Mouse (Mus musculus) liver, embryonic 12.5 days (tissue): ENCODE measurements at regions not wholly inside any gene's neighbourhood (a gene's known extent, or its start where the extent isn't known, plus 50 kb on each side); places are given as distances from the start of the nearest gene placed in this dataset.

ENCODE experiments used
- ATAC-seq: fragments of 200-750 bp; cut with Nextera tagmentation; 2 replicates; pipeline ENCODE4 v1.8.0; 2017; ENCODE audit warnings: moderate number of reproducible peaks, mild to moderate bottlenecking, moderate library complexity
- H3K27ac ChIP-seq: fragments of 300-500 bp; sonication (generic); 2 replicates; pipeline ENCODE4 v1.5.1; 2016; ENCODE audit warnings: mild to moderate bottlenecking
- H3K27me3 ChIP-seq: fragments of 300-500 bp; sonication (generic); replicated peaks from 2 replicates; pipeline ENCODE4 v1.6.1; 2016; ENCODE audit warnings: mild to moderate bottlenecking, moderate library complexity
- H3K36me3 ChIP-seq: fragments of 300-500 bp; sonication (generic); 2 replicates; pipeline ENCODE4 v1.6.1; 2016; ENCODE audit warnings: mild to moderate bottlenecking, moderate library complexity
- H3K4me1 ChIP-seq: fragments of 300-500 bp; sonication (generic); 2 replicates; pipeline ENCODE4 v1.6.1; 2016
- H3K4me2 ChIP-seq: fragments of 300-500 bp; sonication (generic); 2 replicates; pipeline ENCODE4 v1.6.1; 2016; ENCODE audit warnings: mild to moderate bottlenecking, moderate library complexity
- H3K4me3 ChIP-seq: fragments of 300-500 bp; sonication (generic); 2 replicates; pipeline ENCODE4 v1.5.1; 2016; ENCODE audit warnings: mild to moderate bottlenecking, moderate library complexity
- H3K9ac ChIP-seq: fragments of 300-500 bp; sonication (generic); 2 replicates; pipeline ENCODE4 v1.6.1; 2016; ENCODE audit warnings: mild to moderate bottlenecking, moderate library complexity
- H3K9me3 ChIP-seq: fragments of 300-500 bp; sonication (generic); replicated peaks from 2 replicates; pipeline ENCODE4 v1.6.1; 2016; ENCODE audit warnings: mild to moderate bottlenecking, moderate library complexity
- WGBS: fragments of 180-500 bp; shearing (Covaris S2); methylation state at CpG from one replicate; pipeline ENCODE4 v1.1.7; 2016; ENCODE audit not compliant: insufficient replicate concordance; 5-methylcytosine and 5-hydroxymethylcytosine counted together

- no peak overlapping the region for H3K27ac ChIP-seq
- 68% methylated on average over 6 of the region's 6 CpGs for WGBS
- H3K4me1 ChIP-seq = no peaks in the 10 kb centered on the region
- no peaks in the 10 kb centered on the region for H3K36me3 ChIP-seq
- no peak for ATAC-seq
- no peak overlapping the region for H3K4me3 ChIP-seq
- no peaks in the 10 kb centered on the region for H3K9me3 ChIP-seq
- no peak overlapping the region for H3K4me2 ChIP-seq
- no peaks in the 10 kb centered on the region for H3K27me3 ChIP-seq
- H3K9ac ChIP-seq = no peak overlapping the region
Observed at GRCm38 (mm10) chr13:57365096-57365495, 469.3 kb upstream of the Trpc7 start.

GRCm38 (mm10) chr13:57364396-57364795 is 468.6 kb upstream of the Trpc7 start:
- Histone ChIP-seq H3K4me1 (no peaks in the 10 kb centered on the region), H3K36me3 (no peaks in the 10 kb centered on the region), H3K27ac (no peak overlapping the region), H3K4me2 (no peak overlapping the region), H3K9me3 (no peaks in the 10 kb centered on the region), H3K9ac (no peak overlapping the region), H3K4me3 (no peak overlapping the region), H3K27me3 (no peaks in the 10 kb centered on the region)
- WGBS = 76% methylated on average over 2 of the region's 2 CpGs
- ATAC-seq = no peak

DNA sequence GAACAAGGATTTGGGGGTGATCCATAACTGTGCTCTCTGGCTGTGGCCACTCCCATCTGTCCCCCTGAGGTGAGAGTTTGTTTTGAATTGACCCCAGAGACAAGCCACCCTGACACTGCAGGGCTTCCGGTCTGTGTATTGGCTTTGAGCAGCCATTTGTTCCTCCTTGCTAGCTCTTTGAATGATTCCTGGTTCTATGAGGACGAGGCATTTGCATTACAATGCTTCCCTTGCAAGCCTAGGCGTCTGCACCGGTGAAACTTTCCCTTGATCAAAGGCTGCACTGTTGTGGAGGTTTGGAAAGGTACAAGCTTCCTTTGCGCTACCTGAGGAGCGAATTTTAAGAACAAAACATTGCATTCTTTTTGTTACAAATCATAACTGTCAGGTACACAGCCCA is 466.8 kb upstream of the Trpc7 start:
- no peak overlapping the region for H3K9ac ChIP-seq
- H3K27ac ChIP-seq = no peak overlapping the region
- no peak for ATAC-seq
- no peak overlapping the region for H3K4me3 ChIP-seq
- no peaks in the 10 kb centered on the region for H3K4me1 ChIP-seq
- H3K4me2 ChIP-seq = no peak overlapping the region
- 19% methylated on average over 6 of the region's 6 CpGs for WGBS
- H3K9me3 ChIP-seq = no peaks in the 10 kb centered on the region
- H3K36me3 ChIP-seq = no peaks in the 10 kb centered on the region
- no peaks in the 10 kb centered on the region for H3K27me3 ChIP-seq

DNA sequence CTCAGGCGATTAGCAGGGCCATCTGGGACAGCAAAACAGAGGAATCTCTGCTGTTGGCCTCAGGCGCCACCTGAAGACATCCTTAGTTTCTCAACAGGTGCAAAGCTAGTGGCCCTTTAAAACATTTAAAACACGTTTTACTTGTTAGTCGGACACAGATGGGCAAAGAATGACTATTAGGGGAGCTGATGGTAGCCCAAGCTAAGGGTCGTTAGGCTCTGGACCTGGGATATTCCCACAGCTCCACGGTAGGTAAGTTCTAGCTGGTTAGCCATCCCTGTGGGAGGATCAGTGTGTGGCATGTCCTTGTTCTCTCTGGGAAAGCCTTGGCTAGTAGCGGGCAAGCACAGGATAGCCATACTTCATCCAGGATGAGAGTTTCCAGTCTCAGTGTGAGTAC is 465.5 kb upstream of the Trpc7 start:
- 58% methylated on average over 7 of the region's 7 CpGs for WGBS
- H3K9ac ChIP-seq = no peak overlapping the region
- no peaks in the 10 kb centered on the region for H3K36me3 ChIP-seq
- no peaks in the 10 kb centered on the region for H3K27me3 ChIP-seq
- H3K4me2 ChIP-seq = no peak overlapping the region
- no peak for ATAC-seq
- no peak overlapping the region for H3K4me3 ChIP-seq
- H3K4me1 ChIP-seq = no peaks in the 10 kb centered on the region
- H3K27ac ChIP-seq = no peak overlapping the region
- H3K9me3 ChIP-seq = no peaks in the 10 kb centered on the region

- Histone ChIP-seq H3K9ac (no peak overlapping the region), H3K27ac (no peak overlapping the region), H3K27me3 (no peaks in the 10 kb centered on the region), H3K4me3 (no peak overlapping the region), H3K36me3 (no peaks in the 10 kb centered on the region), H3K4me1 (no peaks in the 10 kb centered on the region), H3K4me2 (no peak overlapping the region), H3K9me3 (no peaks in the 10 kb centered on the region)
- no peak for ATAC-seq
- 63% methylated on average over 7 of the region's 7 CpGs for WGBS
Observed at GRCm38 (mm10) chr13:57354606-57355005, 458.8 kb upstream of the Trpc7 start.

DNA sequence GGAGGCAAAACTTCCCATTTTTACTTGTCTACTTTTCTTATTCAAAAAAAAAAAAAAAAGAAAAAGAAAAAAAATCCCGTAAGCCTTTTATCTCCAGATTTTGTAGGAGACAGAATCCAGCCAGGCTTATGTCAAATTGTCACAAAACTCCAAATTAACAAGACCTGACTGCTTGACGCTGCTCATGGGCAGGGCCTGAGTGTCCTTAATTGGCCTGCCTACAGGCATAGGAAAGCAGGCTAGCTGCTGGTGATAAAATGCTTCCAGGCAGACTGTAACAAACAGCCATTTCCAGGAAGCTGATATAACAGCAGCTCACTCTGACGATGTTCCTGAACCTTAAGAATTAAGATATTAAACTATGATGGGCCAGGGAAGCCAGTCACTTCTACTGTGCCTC is 458.2 kb upstream of the Trpc7 start:
- ATAC-seq = no peak
- no peak overlapping the region for H3K9ac ChIP-seq
- no peak overlapping the region for H3K27ac ChIP-seq
- no peaks in the 10 kb centered on the region for H3K36me3 ChIP-seq
- 44% methylated on average over 3 of the region's 3 CpGs for WGBS
- no peaks in the 10 kb centered on the region for H3K27me3 ChIP-seq
- no peak overlapping the region for H3K4me3 ChIP-seq
- no peaks in the 10 kb centered on the region for H3K9me3 ChIP-seq
- H3K4me2 ChIP-seq = no peak overlapping the region
- no peaks in the 10 kb centered on the region for H3K4me1 ChIP-seq

- Histone ChIP-seq H3K27ac (no peak overlapping the region), H3K4me2 (no peak overlapping the region), H3K4me1 (no peaks in the 10 kb centered on the region), H3K9me3 (no peaks in the 10 kb centered on the region), H3K36me3 (no peaks in the 10 kb centered on the region), H3K4me3 (no peak overlapping the region), H3K27me3 (no peaks in the 10 kb centered on the region), H3K9ac (no peak overlapping the region)
- no peak for ATAC-seq
- 76% methylated on average over 2 of the region's 2 CpGs for WGBS
Observed at GRCm38 (mm10) chr13:57350828-57351227, 455.0 kb upstream of the Trpc7 start.

GRCm38 (mm10) chr13:57338676-57339075 is 442.9 kb upstream of the Trpc7 start:
- Histone ChIP-seq H3K9me3 (no peaks in the 10 kb centered on the region), H3K27ac (no peak overlapping the region), H3K9ac (no peak overlapping the region), H3K4me2 (no peak overlapping the region), H3K27me3 (no peaks in the 10 kb centered on the region), H3K36me3 (no peaks in the 10 kb centered on the region), H3K4me1 (no peaks in the 10 kb centered on the region), H3K4me3 (no peak overlapping the region)
- no peak for ATAC-seq
- 69% methylated on average over 6 of the region's 6 CpGs for WGBS

DNA sequence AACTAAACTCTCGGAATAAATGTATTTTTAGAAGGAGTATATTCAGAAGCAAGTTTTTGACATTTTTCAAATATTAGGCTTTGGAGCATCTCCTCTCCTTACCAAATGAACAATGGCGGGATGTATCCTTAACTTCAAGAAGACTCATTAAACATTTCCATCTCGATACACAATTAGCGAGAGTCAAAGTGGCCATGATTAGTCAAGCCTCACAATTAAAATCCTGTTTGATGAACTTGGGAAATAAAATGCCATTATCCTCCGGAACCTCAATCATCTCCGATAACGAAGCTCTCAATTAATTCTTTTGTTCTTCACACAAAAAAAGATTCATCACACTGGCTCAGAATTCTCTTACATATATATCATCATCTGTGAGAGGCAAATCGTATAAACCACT is 440.8 kb upstream of the Trpc7 start:
- Histone ChIP-seq H3K27me3 (no peaks in the 10 kb centered on the region), H3K27ac (no peak overlapping the region), H3K4me3 (no peak overlapping the region), H3K4me2 (no peak overlapping the region), H3K9me3 (no peaks in the 10 kb centered on the region), H3K4me1 (no peaks in the 10 kb centered on the region), H3K36me3 (no peaks in the 10 kb centered on the region), H3K9ac (no peak overlapping the region)
- 78% methylated on average over 8 of the region's 8 CpGs for WGBS
- no peak for ATAC-seq

GRCm38 (mm10) chr13:57332976-57333375 is 437.2 kb upstream of the Trpc7 start:
- Histone ChIP-seq H3K36me3 (no peaks in the 10 kb centered on the region), H3K4me3 (no peak overlapping the region), H3K9me3 (no peaks in the 10 kb centered on the region), H3K4me2 (no peak overlapping the region), H3K9ac (no peak overlapping the region), H3K27ac (no peak overlapping the region), H3K4me1 (no peaks in the 10 kb centered on the region), H3K27me3 (no peaks in the 10 kb centered on the region)
- ATAC-seq = no peak
- 64% methylated on average over 5 of the region's 5 CpGs for WGBS

- no peak overlapping the region for H3K27ac ChIP-seq
- H3K4me1 ChIP-seq = no peaks in the 10 kb centered on the region
- no peak for ATAC-seq
- no peaks in the 10 kb centered on the region for H3K9me3 ChIP-seq
- no peak overlapping the region for H3K9ac ChIP-seq
- no peaks in the 10 kb centered on the region for H3K36me3 ChIP-seq
- no peak overlapping the region for H3K4me2 ChIP-seq
- H3K4me3 ChIP-seq = no peak overlapping the region
- 41% methylated on average over 5 of the region's 5 CpGs for WGBS
- no peaks in the 10 kb centered on the region for H3K27me3 ChIP-seq
Observed at GRCm38 (mm10) chr13:57331868-57332267, 436.1 kb upstream of the Trpc7 start.

DNA sequence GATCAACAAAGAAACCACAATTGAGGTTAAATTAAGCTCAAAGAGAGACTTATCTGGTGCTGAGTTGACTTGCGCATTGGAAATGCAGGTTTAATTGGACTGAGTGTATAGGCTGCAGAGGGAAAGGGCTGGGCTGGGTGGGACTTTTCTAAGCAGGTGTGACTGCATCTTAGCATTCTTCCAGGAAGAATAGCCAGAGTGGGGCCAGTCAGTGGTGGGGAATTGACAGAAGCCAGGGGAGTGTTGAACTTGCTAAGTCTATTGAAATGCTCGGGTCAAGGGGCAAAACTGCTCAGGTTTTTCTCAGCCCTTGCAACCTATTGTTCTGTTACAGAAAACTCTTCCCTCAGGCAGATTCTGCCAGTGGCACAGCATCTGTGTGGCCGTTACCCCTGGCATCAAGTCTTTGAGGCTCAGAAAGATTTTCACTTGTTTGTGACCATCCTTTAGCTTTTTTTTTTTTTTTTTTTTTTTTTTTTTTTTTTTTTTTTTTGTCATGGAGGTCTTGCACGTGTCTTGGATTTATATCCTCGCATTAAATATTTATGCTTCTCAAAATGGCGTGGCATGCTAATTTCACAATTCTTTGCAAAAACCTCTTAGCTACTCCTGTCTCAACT is 429.6 kb upstream of the Trpc7 start:
- Histone ChIP-seq H3K27ac (no peak overlapping the region), H3K27me3 (no peaks in the 10 kb centered on the region), H3K4me1 (no peaks in the 10 kb centered on the region), H3K9ac (no peak overlapping the region), H3K36me3 (no peaks in the 10 kb centered on the region), H3K4me3 (no peak overlapping the region), H3K9me3 (no peaks in the 10 kb centered on the region), H3K4me2 (no peak overlapping the region)
- no peak for ATAC-seq
- 62% methylated on average over 6 of the region's 6 CpGs for WGBS

- Histone ChIP-seq H3K9ac (no peak overlapping the region), H3K9me3 (no peaks in the 10 kb centered on the region), H3K4me3 (no peak overlapping the region), H3K4me1 (no peaks in the 10 kb centered on the region), H3K4me2 (no peak overlapping the region), H3K27ac (no peak overlapping the region), H3K36me3 (no peaks in the 10 kb centered on the region), H3K27me3 (no peaks in the 10 kb centered on the region)
- ATAC-seq = no peak
- WGBS = 23% methylated on average over 11 of the region's 11 CpGs
Observed at GRCm38 (mm10) chr13:57316211-57317005, 420.6 kb upstream of the Trpc7 start.
